Mouse (Mus musculus): ENCODE measurements at regions not wholly inside any gene's neighbourhood (a gene's known extent, or its start where the extent isn't known, plus 50 kb on each side); places are given as distances from the start of the nearest gene placed in this dataset.

- TF ChIP-seq POLR2A (IDR thresholded peaks at IDR 0.05; ENCODE audit: insufficient read depth, low read depth, low read length) (no peak), CTCF (IDR thresholded peaks at IDR 0.05; ENCODE audit: insufficient read depth, low read depth, low read length) (no peak)
These were observed 158.7 kb upstream of the Actbl2 start for GRCm38 (mm10) chr13:111096071-111096470.
